Mouse (Mus musculus) stomach, postnatal 0 days (tissue): ENCODE results near the gene Tmem252.

ENCODE experiments used
- CTCF ChIP-seq: IDR thresholded peaks from 2 replicates; pipeline ENCODE4 v1.5.1; 2016; ENCODE audit warnings: antibody characterized with exemption, low read depth, mild to moderate bottlenecking, moderate library complexity
- EP300 ChIP-seq: optimal IDR thresholded peaks from 2 replicates; pipeline ENCODE3; 2016; ENCODE audit warnings: antibody characterized with exemption

DNA sequence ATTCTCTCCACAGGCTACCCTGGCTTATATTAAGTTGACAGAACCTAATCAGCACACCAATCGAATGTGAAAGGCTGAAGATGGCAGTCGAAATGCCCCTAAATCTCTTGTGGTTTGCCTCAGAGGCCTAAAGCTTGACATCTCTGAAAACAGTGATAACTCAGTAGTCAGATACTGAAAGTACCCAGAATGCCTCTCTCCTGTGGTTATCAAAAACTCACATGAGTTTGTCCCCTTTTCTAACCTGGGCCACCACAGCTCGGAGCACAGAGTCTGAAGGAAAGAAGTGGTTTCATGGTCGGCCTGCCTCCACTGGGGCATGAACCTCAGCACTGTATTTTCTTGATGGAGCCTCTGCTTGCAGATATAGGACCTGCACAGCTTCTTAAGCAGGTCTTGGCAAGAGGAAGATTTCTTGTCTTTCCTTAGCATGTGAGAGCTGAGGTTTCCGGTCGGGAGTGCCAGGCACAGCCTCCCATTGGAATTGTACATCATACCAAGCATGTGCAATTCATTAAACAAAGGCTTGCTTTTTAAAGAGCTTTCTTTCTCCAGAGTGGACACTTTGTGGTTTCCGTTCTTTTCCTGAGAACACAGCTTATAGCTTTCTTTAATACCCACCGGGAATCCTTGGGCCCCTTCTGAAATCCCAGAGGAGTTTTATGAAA is 27.5 kb upstream of the Tmem252 start:
- TF ChIP-seq CTCF: no peak
- TF ChIP-seq EP300: no peak
